Mouse (Mus musculus) liver, adult (tissue): ENCODE results near the gene Ppib.

Experiments used
- GATA4 ChIP-seq: IDR thresholded peaks from 2 replicates; pipeline ENCODE4 v1.6.1; 2014; ENCODE audit warnings: mild to moderate bottlenecking, low read length; ENCODE audit not compliant: insufficient replicate concordance

Gene Ppib

DNA sequence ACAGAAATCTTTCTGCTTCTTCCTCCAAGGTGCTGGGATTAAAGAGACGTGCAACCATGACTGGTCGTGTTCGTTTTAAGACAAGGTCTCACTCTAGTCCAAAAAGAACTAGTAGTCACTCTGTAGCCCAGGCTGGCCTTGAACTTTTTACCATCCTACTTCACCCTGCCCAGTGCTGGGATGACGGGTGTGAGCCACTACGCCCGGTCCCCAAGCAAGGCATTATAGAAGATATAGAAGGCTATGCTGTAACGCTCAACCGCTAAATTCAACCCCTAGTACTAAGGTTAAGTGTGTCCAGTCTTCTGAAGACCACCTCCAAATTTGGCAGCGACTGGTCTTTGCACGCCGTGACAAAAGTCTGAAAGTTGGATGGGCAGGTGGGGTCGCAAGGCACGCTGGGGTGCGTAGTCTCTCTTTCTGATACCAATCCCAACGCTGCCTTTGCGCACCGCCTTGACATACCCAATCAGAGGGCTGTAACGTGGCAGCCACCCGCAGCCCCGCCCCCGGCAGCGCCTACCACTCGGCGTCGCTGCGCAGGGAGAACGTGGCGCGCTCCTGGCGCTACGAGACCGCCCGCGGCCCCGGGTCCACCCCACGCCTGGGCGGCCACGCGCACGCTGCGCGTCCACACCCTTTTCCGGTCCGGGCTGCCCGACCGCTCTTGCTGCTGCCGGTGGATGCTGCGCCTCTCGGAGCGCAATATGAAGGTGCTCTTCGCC is at the start of gene Ppib:
Gene Ppib (plus strand): TSS at position 640 of the 725 bp plus-strand sequence.
- TF ChIP-seq GATA4: peak; percentile 70; the same call in 1 of the 2 replicates

DNA sequence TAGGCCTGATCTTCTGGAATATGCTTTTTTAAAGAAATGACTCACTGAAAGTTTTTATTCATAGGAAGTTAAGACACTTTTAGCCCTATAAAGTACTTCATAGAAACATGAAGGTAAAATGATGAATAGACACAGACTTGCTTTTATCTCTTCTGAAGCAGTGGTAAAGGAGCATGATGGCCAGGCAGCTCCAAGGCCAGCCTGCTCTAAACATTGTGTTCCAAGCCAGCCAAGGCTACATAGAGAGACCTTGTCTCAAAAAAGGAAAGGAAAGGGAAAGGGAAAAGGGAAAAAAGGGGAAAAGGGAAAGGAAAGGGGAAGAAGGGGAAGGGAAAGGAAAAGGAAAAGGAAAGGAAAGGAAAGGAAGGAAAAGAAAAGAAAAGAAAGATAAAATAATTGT is 39.4 kb upstream of the Ppib start:
- no peak for TF ChIP-seq GATA4

DNA sequence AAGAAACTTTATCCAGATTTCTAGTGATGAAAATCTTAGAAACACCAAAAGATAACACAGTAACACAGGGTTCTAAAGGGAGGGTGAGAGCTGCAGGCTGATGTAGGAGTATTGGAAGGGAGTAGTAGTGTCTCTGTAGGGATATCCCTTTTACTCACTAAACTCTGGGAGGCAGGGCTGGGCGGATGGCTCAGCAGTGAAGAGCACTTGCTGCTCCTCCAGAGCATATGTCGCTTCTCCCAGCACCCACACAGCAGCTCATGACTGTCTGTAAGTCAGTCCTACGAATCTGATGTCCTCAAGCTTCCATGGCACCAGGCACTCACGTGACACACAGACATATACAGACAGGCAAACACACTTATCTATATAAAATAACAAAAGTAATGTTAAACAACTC is 21.9 kb upstream of the Ppib start:
- TF ChIP-seq GATA4: no peak

DNA sequence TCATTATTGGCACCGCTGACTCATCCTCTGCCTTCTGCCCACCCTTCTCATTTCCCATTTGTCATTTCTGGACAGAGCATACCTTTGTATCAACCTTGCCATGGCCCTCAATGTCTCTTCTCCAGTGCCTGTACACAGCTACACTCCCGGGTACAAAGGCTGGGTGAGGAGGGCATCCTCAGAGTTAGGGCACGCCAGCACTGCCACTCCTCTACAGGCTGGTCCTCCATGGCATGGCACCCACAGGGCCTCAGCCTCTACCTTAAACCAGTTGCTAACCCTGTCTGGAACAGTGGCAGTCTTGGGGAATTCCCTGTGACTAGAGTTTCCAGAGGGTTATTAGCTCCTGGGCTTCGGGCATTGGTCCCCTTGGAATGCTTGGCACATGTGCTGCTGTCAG is 21.4 kb upstream of the Ppib start:
- no peak for TF ChIP-seq GATA4

DNA sequence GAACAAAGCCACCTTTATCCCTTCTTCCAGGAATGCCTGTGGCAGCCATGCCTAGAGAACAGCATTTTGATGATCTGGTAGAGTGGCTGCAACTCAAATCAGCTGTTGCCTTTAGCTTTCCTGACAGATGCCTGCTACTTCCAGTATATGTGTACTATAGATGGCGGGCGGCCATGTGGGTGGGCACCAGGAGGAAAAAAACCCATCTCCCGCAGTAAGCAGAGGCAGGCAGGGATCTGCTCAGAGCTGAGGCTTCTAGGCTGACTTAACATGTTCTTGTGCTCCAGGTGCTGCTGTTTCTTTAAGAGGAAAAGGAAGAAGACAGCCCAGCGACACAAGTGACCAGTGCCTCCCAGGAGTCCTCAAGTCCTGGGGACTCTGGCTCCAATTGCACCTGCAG is 20.7 kb upstream of the Ppib start:
- TF ChIP-seq GATA4: no peak

DNA sequence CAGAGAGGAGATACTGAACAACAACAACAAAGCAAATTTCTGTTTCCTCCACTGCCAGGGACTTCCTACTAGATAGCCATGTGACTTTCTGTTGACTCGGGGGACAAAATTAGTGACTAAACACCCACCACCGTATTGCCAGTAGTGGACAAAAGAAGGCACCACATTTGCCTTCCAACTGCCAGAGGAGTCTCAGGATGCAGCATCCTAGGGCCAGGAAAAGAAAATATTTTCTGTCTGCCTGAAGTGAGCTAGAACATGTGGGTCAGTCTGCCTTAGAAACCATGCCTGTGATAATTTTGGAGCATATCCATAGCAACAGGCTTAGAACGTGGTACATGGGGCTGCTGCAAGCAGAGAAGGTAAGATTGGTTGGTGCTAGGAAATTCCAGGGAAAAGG is 19.2 kb upstream of the Ppib start:
- no peak for TF ChIP-seq GATA4

DNA sequence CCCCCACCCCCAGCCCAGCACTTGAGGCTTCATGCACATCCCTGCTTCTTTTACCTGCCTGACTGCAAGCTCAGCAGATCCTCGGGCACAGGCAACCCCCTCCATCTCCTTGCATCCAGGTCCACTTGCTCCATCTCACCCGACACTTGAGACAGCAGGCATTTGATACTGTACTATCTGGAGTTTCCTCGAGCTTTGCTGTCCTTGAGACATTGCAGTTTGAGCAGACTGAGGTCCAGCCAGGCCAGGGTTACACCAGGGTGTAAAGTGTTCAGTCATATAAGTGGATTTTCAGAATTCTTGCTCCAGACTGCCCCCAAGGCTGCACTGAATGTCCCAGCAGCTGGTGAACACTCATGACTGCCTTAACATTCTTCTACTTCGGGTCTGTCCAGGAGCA is 17.7 kb upstream of the Ppib start:
- TF ChIP-seq GATA4: no peak

DNA sequence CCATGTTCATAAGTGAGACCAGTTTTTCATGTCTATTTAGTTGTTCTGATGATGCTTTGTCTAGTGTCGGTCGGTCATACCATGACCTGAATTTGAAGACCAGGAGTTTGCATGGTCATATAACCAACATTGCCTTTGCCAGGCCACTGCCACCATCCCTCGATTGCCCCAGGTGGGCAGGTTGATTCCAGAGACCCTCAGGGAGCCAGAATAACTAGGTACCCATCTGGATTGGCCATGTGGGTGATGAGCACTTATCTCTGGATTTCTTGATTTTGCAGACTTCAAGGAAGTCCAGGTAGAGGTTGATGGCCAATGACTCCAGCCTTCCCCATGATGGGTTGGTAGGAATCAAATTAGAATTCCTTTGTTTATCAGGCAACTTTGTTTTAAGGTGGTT is 16.8 kb upstream of the Ppib start:
- TF ChIP-seq GATA4: no peak

DNA sequence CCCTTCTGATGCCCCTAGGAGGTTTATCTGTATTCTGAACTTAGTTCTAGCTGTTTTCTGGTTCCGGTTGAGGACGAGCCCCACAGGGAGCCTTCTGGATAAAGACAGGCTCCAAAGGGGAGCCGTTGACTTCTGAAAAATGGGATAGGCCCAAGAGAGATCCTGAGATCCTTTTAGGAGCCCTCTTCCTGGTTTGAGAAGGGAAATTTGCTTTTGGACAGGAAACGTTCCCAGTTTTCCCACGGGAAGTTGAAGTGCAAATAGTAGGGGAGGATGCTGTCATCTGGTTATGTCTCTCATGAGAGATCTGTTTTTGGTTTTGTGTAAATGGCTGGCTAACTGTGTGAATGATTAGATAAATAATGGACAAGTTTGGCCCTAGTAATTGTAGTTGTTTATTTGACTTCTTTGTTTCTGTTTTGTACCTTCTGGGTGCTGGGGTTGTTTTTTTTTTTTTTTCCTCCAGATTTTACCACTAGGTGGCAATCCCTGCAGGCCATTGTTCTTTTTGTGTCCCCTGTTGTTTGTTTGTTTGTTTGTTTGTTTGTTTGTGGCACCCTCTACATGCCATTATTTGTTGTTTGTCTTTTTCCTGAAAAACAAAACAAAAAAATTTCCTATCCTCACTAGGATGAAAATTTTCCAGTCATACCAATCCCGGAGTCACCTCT is 10.0 kb upstream of the Ppib start:
- no peak for TF ChIP-seq GATA4

DNA sequence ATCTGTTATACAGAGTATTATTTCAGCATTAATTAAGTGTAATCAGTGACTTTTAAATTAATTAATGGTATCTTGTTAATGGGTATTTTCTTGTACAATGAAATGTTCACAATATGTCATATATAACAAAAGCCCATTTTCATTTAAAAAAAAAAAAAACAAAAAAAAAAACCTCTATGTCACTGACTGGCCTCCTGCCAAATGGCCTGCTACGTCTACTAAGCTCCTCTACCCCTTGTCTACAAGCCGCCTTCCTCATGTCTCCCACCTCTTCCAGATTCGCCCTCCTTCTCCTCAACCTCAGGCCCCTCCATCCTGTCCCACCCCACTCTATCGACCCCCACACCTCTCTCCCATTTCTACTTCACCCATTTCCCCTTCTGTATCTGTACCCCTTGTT is 8.5 kb upstream of the Ppib start:
- TF ChIP-seq GATA4: no peak

DNA sequence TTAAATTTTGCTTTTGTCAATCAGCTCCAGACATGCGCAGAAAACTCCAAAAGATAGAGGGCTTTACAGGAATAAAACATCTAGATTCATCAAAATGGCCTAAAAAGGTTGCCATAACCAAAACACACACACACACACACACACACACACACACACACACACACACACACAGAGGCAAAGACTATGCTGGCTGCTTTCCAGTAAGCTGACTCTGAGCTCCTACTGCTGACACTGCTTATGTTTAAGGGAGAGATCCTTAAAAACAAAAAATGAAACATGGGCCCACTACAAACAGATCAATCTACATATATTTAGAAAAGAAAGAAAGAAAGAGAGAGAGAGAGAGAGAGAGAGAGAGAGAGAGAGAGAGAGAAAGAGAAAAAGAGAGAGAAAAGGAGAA is 7.3 kb upstream of the Ppib start:
- no peak for TF ChIP-seq GATA4

DNA sequence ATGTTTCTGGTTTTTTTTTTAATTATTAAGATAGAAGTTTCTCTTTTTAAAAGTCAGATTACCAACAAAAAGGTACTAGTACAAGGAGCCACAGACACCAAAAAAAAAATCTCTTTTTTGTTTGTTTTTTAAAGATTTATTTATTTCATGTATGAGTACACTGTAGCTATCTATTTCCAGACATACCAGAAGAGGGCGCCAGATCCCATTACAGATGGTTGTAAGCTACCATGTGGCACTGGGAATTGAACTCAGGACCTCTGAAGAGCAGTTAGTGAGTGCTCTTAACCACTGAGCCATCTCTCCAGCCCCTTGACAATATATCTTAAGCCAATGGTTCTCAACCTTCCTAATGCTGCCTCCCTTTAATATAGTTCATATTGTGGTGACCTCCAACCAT is 6.4 kb upstream of the Ppib start:
- no peak for TF ChIP-seq GATA4

DNA sequence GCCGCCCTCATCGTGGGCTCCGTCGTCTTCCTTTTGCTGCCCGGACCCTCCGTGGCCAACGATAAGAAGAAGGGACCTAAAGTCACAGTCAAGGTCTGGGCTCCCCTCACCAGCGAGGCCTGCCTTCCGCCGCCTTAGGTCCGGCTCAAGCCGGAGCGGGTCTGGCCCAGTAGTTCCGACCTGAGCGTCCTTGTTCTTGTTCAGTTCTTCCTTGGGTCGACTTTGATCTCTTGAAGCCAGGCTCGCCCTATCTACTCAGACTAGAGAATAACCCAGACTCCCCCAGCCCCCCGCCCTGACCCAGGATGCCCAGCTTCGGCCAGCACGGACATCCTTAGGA is 256 bp downstream of the Ppib start:
- no peak for TF ChIP-seq GATA4

DNA sequence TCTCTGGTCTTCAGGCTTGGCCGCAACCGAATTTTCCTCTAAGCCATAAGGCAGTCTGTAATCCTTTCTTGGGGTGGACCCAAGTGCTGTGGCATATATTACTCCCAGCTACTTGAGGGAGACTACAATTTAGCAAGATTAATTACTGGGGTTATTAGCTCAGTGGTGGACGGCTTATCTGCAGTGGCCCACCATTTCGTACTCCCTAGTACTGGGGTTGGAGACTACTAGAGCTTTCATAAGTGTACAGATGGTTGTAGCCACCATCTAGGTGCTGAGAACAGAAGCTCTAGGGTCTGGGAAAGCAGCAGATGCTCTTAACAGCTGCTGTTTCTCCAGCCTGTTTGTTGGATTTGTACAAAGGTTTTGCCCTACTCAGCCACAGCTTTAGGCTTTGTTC is 964 bp downstream of the Ppib start:
- no peak for TF ChIP-seq GATA4

DNA sequence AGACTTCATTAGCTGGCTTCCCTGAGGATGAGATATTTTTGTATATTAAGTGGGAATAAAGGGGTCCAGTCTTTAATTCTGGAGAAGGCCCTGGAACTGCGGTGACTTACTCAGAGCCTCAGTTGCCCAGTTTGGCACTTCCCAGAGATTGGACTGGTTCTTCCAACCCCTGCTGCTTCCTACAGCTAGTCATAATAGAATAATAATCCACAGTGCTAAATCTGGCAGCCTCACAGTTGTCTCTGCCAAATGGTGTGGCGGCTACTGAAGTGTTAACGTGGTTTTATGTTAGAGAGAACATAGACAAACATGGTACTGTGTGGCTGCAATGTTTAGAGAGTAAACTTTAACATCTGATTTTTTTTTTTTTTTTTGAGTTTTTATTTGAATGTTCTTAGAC is 1.6 kb downstream of the Ppib start:
- no peak for TF ChIP-seq GATA4

DNA sequence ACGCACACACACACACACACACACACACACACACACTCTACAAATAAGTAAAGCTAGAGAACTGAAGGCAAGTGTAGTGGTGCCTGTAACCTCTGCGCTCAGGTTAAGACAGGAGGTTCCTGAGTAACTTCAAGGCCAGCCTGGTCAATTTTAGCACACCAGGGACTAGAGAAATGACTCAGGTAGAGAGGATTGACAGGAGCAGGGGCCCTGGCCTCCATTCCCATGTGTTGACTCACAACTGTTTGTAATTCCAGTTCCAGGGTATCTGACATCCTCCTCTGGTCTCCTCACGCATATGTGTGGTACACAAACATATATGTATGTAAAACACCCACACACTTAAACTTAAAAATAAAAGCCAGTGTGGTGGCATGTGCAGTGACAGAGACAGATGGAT is 3.4 kb downstream of the Ppib start:
- TF ChIP-seq GATA4: no peak

DNA sequence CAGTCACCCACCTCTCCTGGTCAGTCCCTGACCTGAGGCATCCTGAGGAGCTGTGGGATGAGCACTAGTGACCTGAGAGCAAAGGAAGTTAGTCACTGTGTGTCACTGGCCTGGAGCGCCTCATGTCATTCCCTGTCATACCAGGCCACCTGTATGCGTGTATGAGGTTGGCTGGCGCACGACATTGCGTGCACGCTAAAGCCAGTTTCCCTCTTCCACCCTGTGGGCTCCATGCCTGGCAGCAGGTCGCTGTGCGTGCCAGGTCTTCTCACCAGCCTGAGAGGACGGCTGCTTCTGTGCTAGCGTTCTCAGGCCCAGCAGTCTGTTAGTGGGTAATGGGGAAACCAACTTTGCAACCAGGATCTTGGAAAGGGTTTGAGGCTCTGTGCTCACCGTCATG is 4.3 kb downstream of the Ppib start:
- no peak for TF ChIP-seq GATA4

DNA sequence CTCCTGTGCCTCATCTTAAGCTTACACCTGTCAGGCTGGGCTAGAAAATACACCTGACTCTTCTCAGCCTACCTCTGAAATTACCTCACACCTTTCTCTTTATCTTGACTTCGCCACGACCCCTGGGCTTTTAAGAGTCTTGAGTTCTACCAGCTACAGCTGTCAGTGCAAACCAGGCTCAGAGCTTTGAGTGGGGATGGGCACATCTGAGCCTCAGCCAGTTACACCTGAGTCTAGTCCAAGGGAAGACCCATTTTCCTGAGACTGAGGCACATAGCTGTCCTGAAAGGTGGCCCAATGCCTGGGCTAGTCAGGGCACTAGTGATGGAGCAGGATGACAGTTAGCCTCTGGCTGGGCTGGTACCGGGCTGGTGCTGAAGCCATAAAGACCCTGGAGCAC is 6.8 kb downstream of the Ppib start:
- no peak for TF ChIP-seq GATA4

DNA sequence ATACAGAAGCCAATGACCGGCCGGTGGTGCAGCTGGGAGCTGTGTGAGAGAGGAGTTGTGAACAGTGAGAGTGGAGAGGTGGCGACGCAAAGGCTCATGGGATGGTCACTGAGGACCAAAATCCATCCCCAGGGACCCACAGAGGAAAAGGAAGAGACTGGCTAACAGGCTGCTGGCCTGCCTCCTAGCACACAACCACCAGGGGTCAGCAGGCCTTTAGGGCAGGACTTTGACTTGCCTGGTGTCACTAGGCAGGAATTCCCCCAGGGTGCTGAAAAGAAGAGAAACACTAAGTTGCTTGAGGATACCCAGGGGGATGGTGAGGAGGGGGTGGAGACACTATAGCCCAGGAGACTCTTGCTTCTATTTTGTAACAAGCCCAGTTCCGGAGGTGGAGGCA is 7.5 kb downstream of the Ppib start:
- TF ChIP-seq GATA4: no peak
